Mouse (Mus musculus) hindbrain, embryonic 11.5 days (tissue): ENCODE measurements at regions not wholly inside any gene's neighbourhood (a gene's known extent, or its start where the extent isn't known, plus 50 kb on each side); places are given as distances from the start of the nearest gene placed in this dataset.
"Not testable (repeated sequence)": the region's sequence is repeated elsewhere in the genome, so short reads cannot be mapped to it uniquely, and the experiment has no call there.

Experiments
- ATAC-seq: fragments of 200-750 bp; cut with Nextera tagmentation; 2 replicates; pipeline ENCODE4 v1.8.0; 2017; ENCODE audit warnings: mild to moderate bottlenecking, moderate TSS enrichment, moderate library complexity; ENCODE audit not compliant: low FRiP score
- DNase-seq: peaks from one replicate; pipeline ENCODE4 v3.0.0-alpha.2; 2015; ENCODE audit warnings: low spot score
- H3K27ac ChIP-seq: fragments of 300-500 bp; sonication (generic); 2 replicates; pipeline ENCODE4 v1.5.1; 2014; ENCODE audit warnings: mild to moderate bottlenecking, low read depth, low read length
- H3K27me3 ChIP-seq: fragments of 300-500 bp; sonication (generic); 2 replicates; pipeline ENCODE4 v1.6.1; 2014; ENCODE audit warnings: mild to moderate bottlenecking, low read length, moderate library complexity, mixed read lengths; ENCODE audit not compliant: control insufficient read depth, insufficient read depth
- H3K36me3 ChIP-seq: fragments of 300-500 bp; sonication (generic); 2 replicates; pipeline ENCODE4 v1.6.1; 2014; ENCODE audit warnings: mild to moderate bottlenecking, low read length, moderate library complexity, mixed read lengths; ENCODE audit not compliant: control insufficient read depth, insufficient read depth
- H3K4me1 ChIP-seq: fragments of 300-500 bp; sonication (generic); replicated peaks from 2 replicates; pipeline ENCODE4 v1.6.1; 2014; ENCODE audit warnings: low read length, mixed read lengths; ENCODE audit not compliant: control insufficient read depth, insufficient read depth
- H3K4me2 ChIP-seq: fragments of 300-500 bp; sonication (generic); replicated peaks from 2 replicates; pipeline ENCODE4 v1.6.1; 2014; ENCODE audit warnings: mild to moderate bottlenecking, low read depth, low read length
- H3K4me3 ChIP-seq: fragments of 300-500 bp; sonication (generic); 2 replicates; pipeline ENCODE4 v1.5.1; 2014; ENCODE audit warnings: low read depth, low read length
- H3K9ac ChIP-seq: fragments of 300-500 bp; sonication (generic); 2 replicates; pipeline ENCODE4 v1.6.1; 2014; ENCODE audit warnings: low read depth, low read length
- H3K9me3 ChIP-seq: fragments of 300-500 bp; sonication (generic); 2 replicates; pipeline ENCODE4 v1.6.1; 2016; ENCODE audit warnings: low read length; ENCODE audit not compliant: control insufficient read depth
- WGBS: fragments of 180-500 bp; shearing (Covaris S2); extraction: QIAGEN DNeasy Blood & Tissue Kit; methylation state at CpG from one replicate; pipeline ENCODE4 v1.1.7; 2014; 5-methylcytosine and 5-hydroxymethylcytosine counted together

- no peak overlapping the region for H3K9ac ChIP-seq
- no peak overlapping the region for H3K4me2 ChIP-seq
- no peaks in the 10 kb centered on the region for H3K27me3 ChIP-seq
- no peak for ATAC-seq
- H3K4me3 ChIP-seq = no peak overlapping the region
- H3K36me3 ChIP-seq = no peaks in the 10 kb centered on the region
- H3K9me3 ChIP-seq = no peaks in the 10 kb centered on the region
- WGBS = 77% methylated on average over 2 of the region's 2 CpGs
- DNase-seq = no peak
- H3K27ac ChIP-seq = no peak overlapping the region
- H3K4me1 ChIP-seq = no peaks in the 10 kb centered on the region
Measured at GRCm38 (mm10) chr6:109245666-109246065, 417.2 kb downstream of the Edem1 start.

GRCm38 (mm10) chr6:109246510-109246909 lies 418.1 kb downstream of the Edem1 start:
- not testable (repeated sequence) for ATAC-seq, H3K27me3 ChIP-seq, H3K9me3 ChIP-seq, H3K27ac ChIP-seq, H3K9ac ChIP-seq, DNase-seq, H3K4me1 ChIP-seq, H3K36me3 ChIP-seq, H3K4me2 ChIP-seq, H3K4me3 ChIP-seq
- WGBS = 22% methylated on average over 2 of the region's 2 CpGs
